Mouse (Mus musculus) neutrophil, adult 5-6 weeks (primary cell): ENCODE data around the gene Fgf2. TPM values are rescaled to one million over a fixed set of nuclear protein-coding genes. Genes with fewer than 3 reads are reported as not detected.

ENCODE experiments used
- ATAC-seq: fragments of 151-379, 151-347 bp; 2 replicates; pipeline ENCODE4 v1.8.0; 2017; ENCODE audit warnings: mild to moderate bottlenecking, moderate TSS enrichment; ENCODE audit not compliant: insufficient number of reproducible peaks, poor library complexity, low FRiP score, severe bottlenecking; ENCODE audit errors: extremely low read depth
- total RNA-seq: library from RNA; stranded (forward); fragments of 200-1000 nt; gene quantifications from 2 replicates; pipeline ENCODE4 v1.2.3, GENCODE M21; 2017

Fgf2 gene
- total RNA-seq, 1 experiment from 2014 or later, result 0.23 TPM

- no peak for ATAC-seq
Measured at GRCm38 (mm10) chr3:37398661-37399395, 50.7 kb downstream of the Fgf2 start.

- ATAC-seq, result no peak
Measured at GRCm38 (mm10) chr3:37401729-37402610, 53.8 kb downstream of the Fgf2 start.

- ATAC-seq, result no peak
Measured at GRCm38 (mm10) chr3:37407598-37407997, 59.5 kb downstream of the Fgf2 start.

- ATAC-seq, result no peak
Measured at GRCm38 (mm10) chr3:37413446-37413845, 65.3 kb downstream of the Fgf2 start.

GRCm38 (mm10) chr3:37414413-37414960 is 66.3 kb downstream of the Fgf2 start:
- peak; percentile 49; the same call in 1 of the 2 replicates for ATAC-seq

- ATAC-seq, result no peak
Measured at GRCm38 (mm10) chr3:37418341-37418740, 70.2 kb downstream of the Fgf2 start.

- ATAC-seq, result peak; percentile 16; the same call in 1 of the 2 replicates
Measured at GRCm38 (mm10) chr3:37418961-37419457, 70.9 kb downstream of the Fgf2 start.

- ATAC-seq, result peak; percentile 84
Measured at GRCm38 (mm10) chr3:37419458-37419991, 71.4 kb downstream of the Fgf2 start, which contains the start of gene Spata5. Gene Spata5, plus strand, starts transcription at chr3:37419896.

- peak; percentile 51 for ATAC-seq
Measured at GRCm38 (mm10) chr3:37420072-37420471, 71.9 kb downstream of the Fgf2 start, which contains the start of gene Nudt6. Gene Nudt6, minus strand, starts transcription at chr3:37420211.

GRCm38 (mm10) chr3:37420641-37421040 is 72.5 kb downstream of the Fgf2 start:
- no peak for ATAC-seq

GRCm38 (mm10) chr3:37421179-37421578 is 73.0 kb downstream of the Fgf2 start:
- ATAC-seq, result no peak

- no peak for ATAC-seq
Measured at GRCm38 (mm10) chr3:37426069-37426468, 77.9 kb downstream of the Fgf2 start.

- ATAC-seq, result no peak
Measured at GRCm38 (mm10) chr3:37430359-37430758, 82.2 kb downstream of the Fgf2 start.

- no peak for ATAC-seq
Measured at GRCm38 (mm10) chr3:37439770-37440169, 91.6 kb downstream of the Fgf2 start.

GRCm38 (mm10) chr3:37443409-37443808 is 95.3 kb downstream of the Fgf2 start:
- ATAC-seq, result no peak

- ATAC-seq, result no peak
Measured at GRCm38 (mm10) chr3:37455992-37456391, 107.8 kb downstream of the Fgf2 start.
